Mouse (Mus musculus) limb, embryonic 12.5 days (tissue): ENCODE measurements at regions not wholly inside any gene's neighbourhood (a gene's known extent, or its start where the extent isn't known, plus 50 kb on each side); places are given as distances from the start of the nearest gene placed in this dataset.

Source experiments
- ATAC-seq: fragments of 200-750 bp; cut with Nextera tagmentation; 2 replicates; pipeline ENCODE4 v1.8.0; 2017; ENCODE audit warnings: low read depth, moderate TSS enrichment; ENCODE audit not compliant: insufficient number of reproducible peaks, insufficient read depth, low FRiP score, low TSS enrichment
- H3K27ac ChIP-seq: fragments of 300-500 bp; sonication (generic); 2 replicates; pipeline ENCODE4 v1.5.1; 2016; ENCODE audit warnings: mild to moderate bottlenecking, moderate library complexity
- H3K27me3 ChIP-seq: fragments of 300-500 bp; sonication (generic); 2 replicates; pipeline ENCODE4 v1.6.1; 2016; ENCODE audit warnings: mild to moderate bottlenecking, moderate library complexity
- H3K36me3 ChIP-seq: fragments of 300-500 bp; sonication (generic); 2 replicates; pipeline ENCODE4 v1.6.1; 2016; ENCODE audit warnings: mild to moderate bottlenecking, moderate library complexity
- H3K4me1 ChIP-seq: fragments of 300-500 bp; sonication (generic); replicated peaks from 2 replicates; pipeline ENCODE4 v1.6.1; 2016
- H3K4me2 ChIP-seq: fragments of 300-500 bp; sonication (generic); 2 replicates; pipeline ENCODE4 v1.6.1; 2016; ENCODE audit warnings: mild to moderate bottlenecking, moderate library complexity
- H3K4me3 ChIP-seq: fragments of 300-500 bp; sonication (generic); replicated peaks from 2 replicates; pipeline ENCODE4 v1.5.1; 2016; ENCODE audit warnings: mild to moderate bottlenecking
- H3K9ac ChIP-seq: fragments of 300-500 bp; sonication (generic); replicated peaks from 2 replicates; pipeline ENCODE4 v1.6.1; 2016; ENCODE audit warnings: mild to moderate bottlenecking, moderate library complexity
- H3K9me3 ChIP-seq: fragments of 300-500 bp; sonication (generic); 2 replicates; pipeline ENCODE4 v1.6.1; 2016; ENCODE audit warnings: mild to moderate bottlenecking, moderate library complexity
- WGBS: fragments of 180-500 bp; shearing (Covaris S2); methylation state at CpG from one replicate; pipeline ENCODE4 v1.1.7; 2016; 5-methylcytosine and 5-hydroxymethylcytosine counted together

- Histone ChIP-seq H3K9me3 (no peaks in the 10 kb centered on the region), H3K27me3 (no peaks in the 10 kb centered on the region), H3K27ac (no peak overlapping the region), H3K4me2 (no peak overlapping the region), H3K9ac (no peak overlapping the region), H3K4me3 (no peak overlapping the region), H3K4me1 (no peaks in the 10 kb centered on the region), H3K36me3 (no peaks in the 10 kb centered on the region)
- WGBS = 63% methylated on average over 1 of the region's 1 CpGs
- ATAC-seq = no peak
Measured at GRCm38 (mm10) chr8:87025946-87026345, 140.9 kb upstream of the N4bp1 start.

GRCm38 (mm10) chr8:87019795-87020194 lies 134.7 kb upstream of the N4bp1 start:
- Histone ChIP-seq H3K4me2 (no peak overlapping the region), H3K27ac (no peak overlapping the region), H3K27me3 (no peaks in the 10 kb centered on the region), H3K4me3 (no peak overlapping the region), H3K36me3 (no peaks in the 10 kb centered on the region), H3K9ac (no peak overlapping the region), H3K9me3 (no peaks in the 10 kb centered on the region), H3K4me1 (no peaks in the 10 kb centered on the region)
- WGBS = 90% methylated on average over 3 of the region's 3 CpGs
- no peak for ATAC-seq

- no peaks in the 10 kb centered on the region for H3K36me3 ChIP-seq
- H3K27me3 ChIP-seq = no peaks in the 10 kb centered on the region
- 93% methylated on average over 1 of the region's 1 CpGs for WGBS
- no peaks in the 10 kb centered on the region for H3K4me1 ChIP-seq
- H3K9me3 ChIP-seq = no peaks in the 10 kb centered on the region; the same call in 1 of the 2 replicates
- ATAC-seq = no peak
- no peak overlapping the region for H3K9ac ChIP-seq
- H3K4me3 ChIP-seq = no peak overlapping the region
- H3K27ac ChIP-seq = no peak overlapping the region
- no peak overlapping the region for H3K4me2 ChIP-seq
Measured at GRCm38 (mm10) chr8:86975546-86975945, 90.5 kb upstream of the N4bp1 start.

GRCm38 (mm10) chr8:86971736-86972135 lies 86.7 kb upstream of the N4bp1 start:
- Histone ChIP-seq H3K27me3 (no peaks in the 10 kb centered on the region), H3K36me3 (no peaks in the 10 kb centered on the region), H3K9me3 (no peaks in the 10 kb centered on the region; the same call in 1 of the 2 replicates), H3K9ac (no peak overlapping the region), H3K4me2 (no peak overlapping the region), H3K4me1 (0 out of 2 replicates have a peak, but pooled peaks cover 6% of the 10 kb centered on the region), H3K27ac (no peak overlapping the region), H3K4me3 (no peak overlapping the region)
- 90% methylated on average over 3 of the region's 3 CpGs for WGBS
- no peak for ATAC-seq

GRCm38 (mm10) chr8:86969051-86969450 lies 84.0 kb upstream of the N4bp1 start:
- WGBS = 97% methylated on average over 2 of the region's 2 CpGs
- Histone ChIP-seq H3K4me3 (no peak overlapping the region), H3K9ac (no peak overlapping the region), H3K4me1 (0 out of 2 replicates have a peak, but pooled peaks cover 6% of the 10 kb centered on the region), H3K27me3 (no peaks in the 10 kb centered on the region), H3K9me3 (no peaks in the 10 kb centered on the region), H3K4me2 (no peak overlapping the region), H3K27ac (no peak overlapping the region), H3K36me3 (no peaks in the 10 kb centered on the region)
- no peak for ATAC-seq

GRCm38 (mm10) chr8:86967891-86968311 lies 82.8 kb upstream of the N4bp1 start:
- H3K36me3 ChIP-seq = no peaks in the 10 kb centered on the region
- 17% methylated on average over 3 of the region's 3 CpGs for WGBS
- ATAC-seq = no peak
- H3K27me3 ChIP-seq = no peaks in the 10 kb centered on the region
- no peaks in the 10 kb centered on the region for H3K9me3 ChIP-seq
- H3K27ac ChIP-seq = no peak overlapping the region
- H3K4me3 ChIP-seq = no peak overlapping the region
- H3K4me1 ChIP-seq = 0 out of 2 replicates have a peak, but pooled peaks cover 6% of the 10 kb centered on the region
- H3K4me2 ChIP-seq = no peak overlapping the region
- no peak overlapping the region for H3K9ac ChIP-seq

- Histone ChIP-seq H3K4me3 (no peak overlapping the region), H3K9me3 (0 out of 2 replicates have a peak, but pooled peaks cover 3% of the 10 kb centered on the region), H3K9ac (no peak overlapping the region), H3K4me1 (no peaks in the 10 kb centered on the region), H3K27me3 (no peaks in the 10 kb centered on the region), H3K36me3 (no peaks in the 10 kb centered on the region), H3K4me2 (no peak overlapping the region), H3K27ac (no peak overlapping the region)
- no peak for ATAC-seq
- WGBS = 44% methylated on average over 20 of the region's 20 CpGs
Measured at GRCm38 (mm10) chr8:86961218-86962195, 76.4 kb upstream of the N4bp1 start.
